Mouse (Mus musculus) midbrain, embryonic 16.5 days (tissue): Measurements from ENCODE around the gene Ces2f. TPM values are rescaled to one million over a fixed set of nuclear protein-coding genes. Genes with fewer than 3 reads are reported as not detected.

Experiments
- ATAC-seq: fragments of 200-750 bp; cut with Nextera tagmentation; 2 replicates; pipeline ENCODE4 v1.8.0; 2017; ENCODE audit warnings: moderate TSS enrichment
- H3K27ac ChIP-seq: fragments of 300-500 bp; sonication (generic); 2 replicates; pipeline ENCODE4 v1.5.1; 2014; ENCODE audit warnings: mild to moderate bottlenecking, low read length, mixed read lengths
- H3K27me3 ChIP-seq: fragments of 300-500 bp; sonication (generic); 2 replicates; pipeline ENCODE4 v1.6.1; 2014; ENCODE audit warnings: low read depth, low read length, mixed read lengths; ENCODE audit not compliant: control insufficient read depth, insufficient read depth
- H3K36me3 ChIP-seq: fragments of 300-500 bp; sonication (generic); 2 replicates; pipeline ENCODE4 v1.6.1; 2014; ENCODE audit warnings: mild to moderate bottlenecking, low read length, moderate library complexity, mixed read lengths; ENCODE audit not compliant: control insufficient read depth, insufficient read depth
- H3K4me1 ChIP-seq: fragments of 300-500 bp; sonication (generic); 2 replicates; pipeline ENCODE4 v1.6.1; 2014; ENCODE audit warnings: mild to moderate bottlenecking, low read length, mixed read lengths; ENCODE audit not compliant: control insufficient read depth, insufficient read depth
- H3K4me2 ChIP-seq: fragments of 300-500 bp; sonication (generic); 2 replicates; pipeline ENCODE4 v1.6.1; 2014; ENCODE audit warnings: mild to moderate bottlenecking, low read length, mixed read lengths
- H3K4me3 ChIP-seq: fragments of 300-500 bp; sonication (generic); 2 replicates; pipeline ENCODE4 v1.5.1; 2014; ENCODE audit warnings: low read depth, mild to moderate bottlenecking, low read length, moderate library complexity, mixed read lengths
- H3K9ac ChIP-seq: fragments of 300-500 bp; sonication (generic); 2 replicates; pipeline ENCODE4 v1.6.1; 2014; ENCODE audit warnings: low read depth, low read length, mixed read lengths
- H3K9me3 ChIP-seq: fragments of 300-500 bp; sonication (generic); replicated peaks from 2 replicates; pipeline ENCODE4 v1.6.1; 2014; ENCODE audit warnings: mild to moderate bottlenecking, low read length, mixed read lengths; ENCODE audit not compliant: control insufficient read depth, poor library complexity, severe bottlenecking
- WGBS: fragments of 180-500 bp; shearing (Covaris S2); extraction: QIAGEN DNeasy Blood & Tissue Kit; methylation state at CpG from one replicate; pipeline ENCODE4 v1.1.7; 2014; 5-methylcytosine and 5-hydroxymethylcytosine counted together
- polyA plus RNA-seq: library from polyadenylated mRNA; unstranded; fragments of >200 nt; fragmentation: Nextera tagmentation; extraction: Ambion mirVana; gene quantifications from 2 replicates; pipeline ENCODE4 v1.2.1, GENCODE M21; 2015

Gene Ces2f
- polyA plus RNA-seq, 1 experiment from 2014 or later: not detected

- Histone ChIP-seq H3K27me3 (no peaks in the 10 kb centered on the region), H3K27ac (no peak within 1 kb of the TSS), H3K4me3 (no peak within 1 kb of the TSS), H3K9me3 (no peaks in the 10 kb centered on the region), H3K4me1 (no peaks in the 10 kb centered on the region), H3K36me3 (no peaks in the 10 kb centered on the region), H3K4me2 (no peak within 1 kb of the TSS), H3K9ac (no peak within 1 kb of the TSS)
- ATAC-seq: no peak
- WGBS: 76% methylated on average over 5 of the region's 5 CpGs
These were observed 14.4 kb downstream of the Ces2f start, which contains the start of gene Ces2g for GRCm38 (mm10) chr8:104961537-104961961. Gene Ces2g (plus strand): TSS chr8:104961718.

DNA sequence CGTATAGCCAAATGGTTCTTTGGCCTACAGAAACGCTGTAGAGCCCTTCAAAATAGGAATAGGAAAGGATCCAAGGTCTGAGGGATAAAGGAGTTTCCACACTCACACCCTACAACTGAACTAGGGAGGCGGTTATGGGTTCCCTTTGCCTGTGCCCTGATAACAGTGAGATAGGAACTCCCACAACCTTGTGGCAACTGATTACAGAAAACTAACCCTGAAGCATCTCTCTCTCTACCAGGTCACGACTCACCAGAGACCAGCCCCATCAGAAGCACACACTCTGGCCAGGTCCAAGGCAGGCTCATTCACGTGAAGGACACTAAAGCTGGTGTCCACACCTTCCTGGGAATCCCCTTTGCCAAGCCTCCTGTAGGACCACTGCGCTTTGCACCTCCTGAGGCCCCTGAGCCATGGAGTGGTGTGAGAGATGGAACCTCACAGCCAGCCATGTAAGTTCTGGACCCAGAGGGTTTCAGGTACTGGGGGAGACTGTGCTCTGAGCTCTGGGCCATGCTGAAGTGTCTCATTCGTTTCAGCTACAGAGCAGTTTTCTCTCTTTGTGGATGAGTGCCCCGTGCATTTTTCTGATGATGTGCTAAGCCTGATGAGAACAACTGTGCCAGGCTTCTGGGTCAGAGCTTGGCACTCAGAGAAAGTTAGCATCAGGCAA is 15.2 kb downstream of the Ces2f start:
- no peak overlapping the region for H3K27ac ChIP-seq
- H3K27me3 ChIP-seq: no peaks in the 10 kb centered on the region
- no peak overlapping the region for H3K4me3 ChIP-seq
- no peaks in the 10 kb centered on the region for H3K4me1 ChIP-seq
- 80% methylated on average over 8 of the region's 8 CpGs for WGBS
- no peak overlapping the region for H3K4me2 ChIP-seq
- H3K9ac ChIP-seq: no peak overlapping the region
- no peaks in the 10 kb centered on the region for H3K9me3 ChIP-seq
- H3K36me3 ChIP-seq: no peaks in the 10 kb centered on the region
- ATAC-seq: no peak

DNA sequence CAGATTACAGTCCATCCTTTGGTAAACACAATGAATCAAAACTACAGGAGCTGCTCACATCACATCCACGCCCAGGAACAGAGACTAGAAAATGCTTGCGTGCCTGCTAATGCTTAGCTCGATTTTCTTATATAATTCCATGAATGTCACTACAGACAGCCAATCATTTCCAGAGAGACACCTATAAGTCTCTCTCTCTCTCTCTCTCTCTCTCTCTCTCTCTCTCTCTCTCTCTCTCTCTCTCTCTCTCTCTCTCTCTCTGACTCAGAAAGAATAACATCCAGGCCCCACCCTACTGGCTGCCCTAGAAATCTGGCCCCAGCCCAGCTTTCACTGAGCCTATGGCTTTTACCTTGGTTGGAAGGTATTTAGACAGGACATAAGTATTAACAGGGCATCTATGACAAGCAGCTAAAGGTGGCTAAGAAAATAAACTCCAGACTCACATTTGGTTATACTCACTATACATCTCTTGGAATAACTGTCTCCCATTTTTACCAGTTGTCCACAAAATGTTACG is 16.3 kb downstream of the Ces2f start:
- H3K36me3 ChIP-seq: no peaks in the 10 kb centered on the region
- WGBS: 89% methylated on average over 4 of the region's 4 CpGs

DNA sequence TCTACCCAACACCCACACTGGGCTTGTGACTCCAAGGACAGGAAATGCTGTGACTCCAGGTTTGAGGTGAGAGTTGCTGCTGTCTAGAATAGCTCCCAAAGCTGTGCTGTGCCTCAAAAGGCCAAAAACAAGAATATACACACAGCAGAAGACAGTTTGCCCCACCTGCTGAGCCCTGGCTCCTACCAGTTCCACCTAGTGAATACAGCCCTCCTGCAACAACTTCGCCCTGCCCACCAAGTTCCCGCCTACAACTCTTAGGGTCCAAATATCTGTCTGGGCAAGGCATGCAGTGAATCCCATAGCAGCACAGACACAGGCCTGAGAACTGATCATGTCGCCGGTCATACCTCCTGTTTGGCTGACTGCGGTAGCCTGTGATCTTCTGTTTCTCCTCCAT is 37.0 kb downstream of the Ces2f start:
- no peaks in the 10 kb centered on the region for H3K4me1 ChIP-seq
- H3K9me3 ChIP-seq: peaks cover 4% of the 10 kb centered on the region
- H3K27me3 ChIP-seq: no peaks in the 10 kb centered on the region
- H3K36me3 ChIP-seq: no peaks in the 10 kb centered on the region
- WGBS: 86% methylated on average over 5 of the region's 5 CpGs
- no peak overlapping the region for H3K4me2 ChIP-seq
- no peak overlapping the region for H3K27ac ChIP-seq
- H3K4me3 ChIP-seq: no peak overlapping the region
- no peak for ATAC-seq
- no peak overlapping the region for H3K9ac ChIP-seq

More for the DNA sequence above, 16.3 kb downstream of the Ces2f start:
- Histone ChIP-seq H3K9ac (no peak overlapping the region), H3K4me2 (no peak overlapping the region), H3K27ac (no peak overlapping the region), H3K4me3 (no peak overlapping the region), H3K27me3 (no peaks in the 10 kb centered on the region), H3K4me1 (no peaks in the 10 kb centered on the region), H3K9me3 (no peaks in the 10 kb centered on the region)
- ATAC-seq: no peak

DNA sequence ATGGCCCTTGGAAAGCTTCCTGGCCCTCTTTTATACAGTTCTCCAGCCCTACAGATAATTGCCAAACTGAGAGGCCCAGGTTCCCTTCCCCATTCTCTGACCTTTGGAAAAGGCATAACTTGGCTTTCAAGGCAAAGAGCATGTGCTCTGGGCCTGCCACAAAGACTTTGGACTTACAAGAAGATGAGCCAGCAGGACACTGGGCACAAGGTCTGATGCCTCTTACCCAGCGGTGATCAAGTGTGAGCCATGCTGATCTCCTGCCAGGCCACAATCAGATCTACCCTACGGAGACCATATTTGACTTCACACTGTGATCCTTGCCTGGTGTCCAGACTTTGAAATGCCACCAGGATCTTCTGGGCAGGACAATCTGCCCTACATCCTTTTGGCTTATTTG is 37.8 kb downstream of the Ces2f start:
- Histone ChIP-seq H3K27ac (no peak overlapping the region), H3K36me3 (no peaks in the 10 kb centered on the region), H3K9me3 (peaks cover 4% of the 10 kb centered on the region), H3K27me3 (no peaks in the 10 kb centered on the region), H3K9ac (no peak overlapping the region), H3K4me2 (no peak overlapping the region), H3K4me3 (no peak overlapping the region), H3K4me1 (no peaks in the 10 kb centered on the region)
- ATAC-seq: no peak
- 88% methylated on average over 2 of the region's 2 CpGs for WGBS

- H3K9ac ChIP-seq: no peak overlapping the region
- H3K27ac ChIP-seq: no peak overlapping the region
- WGBS: 82% methylated on average over 6 of the region's 6 CpGs
- H3K4me1 ChIP-seq: no peaks in the 10 kb centered on the region
- H3K36me3 ChIP-seq: no peaks in the 10 kb centered on the region
- H3K9me3 ChIP-seq: no peaks in the 10 kb centered on the region
- H3K27me3 ChIP-seq: no peaks in the 10 kb centered on the region
- no peak overlapping the region for H3K4me2 ChIP-seq
- H3K4me3 ChIP-seq: no peak overlapping the region
- no peak for ATAC-seq
These were observed 51.0 kb downstream of the Ces2f start for GRCm38 (mm10) chr8:104998191-104998590.

DNA sequence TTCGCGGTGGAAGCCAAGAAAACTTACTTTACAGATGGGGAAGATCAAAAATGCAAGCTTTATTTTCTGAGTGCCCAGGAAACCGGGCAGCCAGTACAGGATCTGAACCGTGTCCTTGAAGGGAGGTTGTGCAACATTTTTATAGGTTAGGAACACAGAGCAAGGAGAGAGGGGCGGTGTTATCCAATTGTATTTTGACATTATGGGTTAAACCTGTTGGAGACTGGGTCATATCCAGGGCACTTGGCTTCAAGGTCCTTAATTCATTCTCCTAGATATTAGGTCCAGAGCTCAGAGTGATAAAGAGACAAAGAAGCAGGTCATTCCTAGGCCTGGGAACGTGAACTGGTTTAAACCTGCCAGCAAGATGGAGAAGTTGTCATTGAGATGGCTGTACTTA is 52.0 kb downstream of the Ces2f start:
- WGBS: 90% methylated on average over 6 of the region's 6 CpGs
- no peaks in the 10 kb centered on the region for H3K27me3 ChIP-seq
- no peaks in the 10 kb centered on the region for H3K4me1 ChIP-seq
- no peak overlapping the region for H3K9ac ChIP-seq
- no peak for ATAC-seq
- H3K36me3 ChIP-seq: no peaks in the 10 kb centered on the region
- no peak overlapping the region for H3K27ac ChIP-seq
- H3K4me3 ChIP-seq: no peak overlapping the region
- H3K4me2 ChIP-seq: no peak overlapping the region
- H3K9me3 ChIP-seq: no peaks in the 10 kb centered on the region

DNA sequence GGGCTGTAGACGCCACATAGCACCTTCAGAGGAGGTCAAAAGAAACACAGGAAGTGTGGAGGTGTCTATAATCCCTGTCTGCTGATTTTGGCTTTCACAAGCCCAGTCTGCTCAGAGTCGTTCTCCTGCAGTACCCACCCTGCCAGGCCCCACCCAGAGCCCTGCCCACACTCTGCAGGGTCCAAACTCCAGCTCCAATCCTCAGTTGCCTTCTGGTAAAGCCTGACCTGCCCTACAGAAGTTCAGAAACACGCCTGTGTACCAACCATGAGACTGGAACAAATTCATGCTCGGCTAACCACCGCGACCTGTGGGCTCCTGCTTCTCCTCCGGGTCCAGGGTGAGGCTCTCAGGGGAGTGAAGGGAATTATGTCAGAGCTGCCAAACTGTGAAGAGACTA is 53.4 kb downstream of the Ces2f start, which contains the start of gene Ces2h:
Gene Ces2h (plus strand): TSS at position 268 of the 400 bp plus-strand sequence.
- Histone ChIP-seq H3K4me2 (no peak within 1 kb of the TSS), H3K36me3 (no peaks in the 10 kb centered on the region), H3K27me3 (no peaks in the 10 kb centered on the region), H3K9me3 (no peaks in the 10 kb centered on the region), H3K4me1 (no peaks in the 10 kb centered on the region), H3K9ac (no peak within 1 kb of the TSS), H3K27ac (no peak within 1 kb of the TSS), H3K4me3 (no peak within 1 kb of the TSS)
- 85% methylated on average over 7 of the region's 7 CpGs for WGBS
- no peak for ATAC-seq
